Mouse (Mus musculus): ENCODE measurements around the gene Gucy1a1. TPM values are rescaled to one million over a fixed set of nuclear protein-coding genes. Genes with fewer than 3 reads are reported as not detected.

Gucy1a1 gene
- polyA plus RNA-seq, 1 experiment from 2014 or later: 8.1 TPM

DNA sequence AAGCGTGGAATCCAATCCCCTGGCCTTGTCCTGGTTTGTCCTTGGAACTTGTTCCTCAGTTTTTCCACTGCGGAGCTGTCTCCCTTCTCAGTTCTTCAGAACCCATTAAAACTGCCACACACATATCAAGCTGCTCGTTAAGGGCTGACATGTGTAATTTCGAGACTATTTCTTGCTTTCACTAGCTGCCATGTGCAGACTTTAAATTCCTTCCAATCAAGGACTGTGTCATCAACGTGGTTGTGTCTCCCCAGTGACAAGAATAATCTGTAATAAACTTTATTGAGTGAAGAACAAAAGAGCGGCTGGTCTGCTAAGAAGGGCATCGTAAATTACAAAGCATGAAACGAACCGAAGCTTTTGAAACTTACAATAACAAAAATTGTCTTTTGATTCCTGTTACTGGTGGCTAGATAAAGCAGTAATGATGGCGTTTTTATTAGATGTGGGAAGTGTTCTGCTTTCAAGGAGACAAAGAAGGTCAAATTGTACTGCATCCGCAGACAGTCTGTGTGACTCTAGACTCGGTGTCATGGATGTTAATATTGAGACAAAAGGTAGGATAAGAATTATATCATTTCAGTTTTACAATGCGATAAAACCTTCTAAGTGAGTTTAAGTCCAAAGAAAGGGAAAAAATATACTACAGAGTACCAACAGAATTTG is 7.5 kb downstream of the Gucy1a1 start:
- no peak for ATAC-seq (ENCODE audit: low FRiP score, low read depth)
- H3K4me2 ChIP-seq (replicated peaks): no peak overlapping the region
- 44% methylated on average over 13 of the region's 13 CpGs for WGBS

DNA sequence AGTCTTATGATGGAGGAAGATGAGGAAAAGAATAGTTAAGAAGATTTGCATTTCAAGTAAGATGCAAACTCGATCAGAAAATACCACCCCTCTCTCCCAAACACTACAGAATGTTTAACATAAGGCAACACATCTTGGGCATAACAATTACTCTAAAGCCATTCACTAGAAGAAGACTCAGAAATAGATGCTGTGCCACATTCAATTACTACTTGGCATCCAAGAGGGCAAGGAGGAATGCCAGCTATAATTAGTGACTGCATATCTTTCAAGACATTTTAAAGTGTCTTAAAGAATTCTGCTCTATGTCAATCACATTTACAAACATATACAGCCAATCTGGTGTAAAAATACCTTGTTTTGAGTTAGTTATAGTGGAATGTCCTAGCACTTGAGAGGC is 10.1 kb downstream of the Gucy1a1 start:
- no peak overlapping the region for H3K4me3 ChIP-seq
- H3K4me2 ChIP-seq (replicated peaks): no peak overlapping the region
- no peak overlapping the region for H3K27ac ChIP-seq
- H3K4me1 ChIP-seq: no peaks in the 10 kb centered on the region
- no peaks in the 10 kb centered on the region for H3K36me3 ChIP-seq
- H3K27me3 ChIP-seq: 0 out of 2 replicates have a peak, but pooled peaks cover 3% of the 10 kb centered on the region
- no peak for ATAC-seq (ENCODE audit: low FRiP score, low read depth)
- no peaks in the 10 kb centered on the region for H3K9me3 ChIP-seq
- 80% methylated on average over 1 of the region's 1 CpGs for WGBS
- H3K9ac ChIP-seq: no peak overlapping the region

More for the DNA sequence above, 7.5 kb downstream of the Gucy1a1 start:
- H3K4me1 ChIP-seq: no peaks in the 10 kb centered on the region
- no peak overlapping the region for H3K27ac ChIP-seq
- no peaks in the 10 kb centered on the region for H3K36me3 ChIP-seq
- no peak overlapping the region for H3K9ac ChIP-seq
- peaks cover 4% of the 10 kb centered on the region; the same call in 1 of the 2 replicates for H3K27me3 ChIP-seq
- no peak overlapping the region for H3K4me3 ChIP-seq
- no peaks in the 10 kb centered on the region for H3K9me3 ChIP-seq

DNA sequence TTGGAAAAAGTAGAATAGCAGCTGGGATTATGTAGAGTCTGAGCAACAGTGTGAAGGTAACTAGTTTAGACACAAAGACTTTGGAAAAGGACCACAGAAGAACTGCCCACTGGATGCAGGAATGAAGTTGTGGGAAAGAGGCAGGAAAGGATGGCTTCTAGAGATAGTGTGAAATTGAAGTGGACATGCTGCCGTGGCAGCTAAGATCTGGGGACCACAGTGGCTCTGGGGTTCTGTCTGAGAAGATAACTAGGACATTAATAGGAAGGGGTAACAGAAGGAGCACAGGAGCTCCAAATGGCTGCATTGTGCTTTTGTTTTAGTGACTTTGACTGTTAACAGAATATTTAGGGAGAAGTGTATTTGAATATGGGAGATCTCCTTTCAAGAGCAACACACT is 16.3 kb downstream of the Gucy1a1 start:
- Histone ChIP-seq H3K27me3 (no peaks in the 10 kb centered on the region), H3K4me1 (no peaks in the 10 kb centered on the region), H3K4me2 (replicated peaks) (no peak overlapping the region), H3K9me3 (no peaks in the 10 kb centered on the region), H3K27ac (no peak overlapping the region), H3K4me3 (no peak overlapping the region), H3K9ac (no peak overlapping the region), H3K36me3 (no peaks in the 10 kb centered on the region)
- ATAC-seq (ENCODE audit: low FRiP score, low read depth): no peak
- WGBS: 83% methylated on average over 1 of the region's 1 CpGs

DNA sequence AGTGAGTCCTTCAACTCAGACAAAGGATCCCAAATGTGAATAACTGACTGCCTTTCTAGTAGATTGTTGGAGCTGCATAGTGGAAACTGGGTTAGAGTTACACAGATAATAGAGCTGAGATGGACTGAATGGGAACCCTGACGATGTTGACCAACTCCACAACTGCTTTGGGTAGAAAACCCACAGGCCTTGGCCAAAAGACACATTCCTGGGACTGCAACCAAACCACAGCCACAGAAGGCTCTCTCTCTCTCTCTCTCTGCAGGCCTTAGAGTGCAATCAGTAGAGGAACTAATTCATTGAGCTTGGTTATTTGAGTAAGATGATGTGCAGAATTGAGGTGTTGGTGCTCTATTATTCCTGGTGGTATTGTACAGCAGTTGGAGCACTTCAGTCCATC is 21.0 kb downstream of the Gucy1a1 start:
- Histone ChIP-seq H3K4me3 (no peak overlapping the region), H3K36me3 (no peaks in the 10 kb centered on the region), H3K9ac (no peak overlapping the region), H3K4me1 (no peaks in the 10 kb centered on the region), H3K4me2 (replicated peaks) (no peak overlapping the region), H3K27me3 (no peaks in the 10 kb centered on the region), H3K9me3 (no peaks in the 10 kb centered on the region), H3K27ac (no peak overlapping the region)
- 84% methylated on average over 1 of the region's 1 CpGs for WGBS
- ATAC-seq (ENCODE audit: low FRiP score, low read depth): no peak

GRCm38 (mm10) chr3:82118916-82119315 is 26.7 kb downstream of the Gucy1a1 start:
- Histone ChIP-seq H3K27me3 (no peaks in the 10 kb centered on the region), H3K4me2 (replicated peaks) (no peak overlapping the region)
- WGBS: 89% methylated on average over 1 of the region's 1 CpGs

GRCm38 (mm10) chr3:82112439-82112838 is 33.1 kb downstream of the Gucy1a1 start:
- Histone ChIP-seq H3K9ac (no peak overlapping the region), H3K9me3 (no peaks in the 10 kb centered on the region), H3K4me3 (no peak overlapping the region), H3K4me1 (peaks cover 7% of the 10 kb centered on the region; the same call in 1 of the 2 replicates), H3K27me3 (no peaks in the 10 kb centered on the region), H3K4me2 (replicated peaks) (no peak overlapping the region), H3K36me3 (no peaks in the 10 kb centered on the region), H3K27ac (no peak overlapping the region)
- ATAC-seq (ENCODE audit: low FRiP score, low read depth): no peak
- 61% methylated on average over 2 of the region's 2 CpGs for WGBS

More at GRCm38 (mm10) chr3:82118916-82119315, 26.7 kb downstream of the Gucy1a1 start:
- Histone ChIP-seq H3K36me3 (no peaks in the 10 kb centered on the region), H3K4me1 (no peaks in the 10 kb centered on the region), H3K9ac (no peak overlapping the region), H3K4me3 (no peak overlapping the region), H3K9me3 (no peaks in the 10 kb centered on the region), H3K27ac (no peak overlapping the region)
- ATAC-seq (ENCODE audit: low FRiP score, low read depth): no peak

DNA sequence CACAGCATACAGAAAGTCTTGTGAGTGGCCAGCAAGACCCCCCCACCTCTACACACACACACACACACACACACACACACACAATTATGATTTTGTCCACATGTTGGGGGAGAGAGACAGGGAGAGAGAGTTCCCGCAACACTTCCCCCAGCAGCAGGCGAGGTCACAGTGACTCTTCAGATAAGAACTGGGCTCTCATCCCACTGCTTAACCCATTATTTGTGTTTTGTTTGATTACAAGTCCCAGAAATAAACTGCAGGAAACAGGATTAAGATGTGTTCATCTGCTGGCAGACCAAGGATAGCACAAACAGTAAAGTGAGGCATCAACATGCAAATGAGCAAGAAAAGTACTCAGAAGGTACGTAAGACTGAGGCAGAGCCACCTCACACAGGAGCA is 33.6 kb downstream of the Gucy1a1 start:
- H3K27me3 ChIP-seq: no peaks in the 10 kb centered on the region
- H3K9ac ChIP-seq: no peak overlapping the region
- H3K27ac ChIP-seq: no peak overlapping the region
- H3K36me3 ChIP-seq: no peaks in the 10 kb centered on the region
- no peak overlapping the region for H3K4me2 ChIP-seq (replicated peaks)
- H3K9me3 ChIP-seq: no peaks in the 10 kb centered on the region
- H3K4me1 ChIP-seq: peaks cover 7% of the 10 kb centered on the region; the same call in 1 of the 2 replicates
- 75% methylated on average over 3 of the region's 3 CpGs for WGBS
- ATAC-seq (ENCODE audit: low FRiP score, low read depth): no peak
- no peak overlapping the region for H3K4me3 ChIP-seq

DNA sequence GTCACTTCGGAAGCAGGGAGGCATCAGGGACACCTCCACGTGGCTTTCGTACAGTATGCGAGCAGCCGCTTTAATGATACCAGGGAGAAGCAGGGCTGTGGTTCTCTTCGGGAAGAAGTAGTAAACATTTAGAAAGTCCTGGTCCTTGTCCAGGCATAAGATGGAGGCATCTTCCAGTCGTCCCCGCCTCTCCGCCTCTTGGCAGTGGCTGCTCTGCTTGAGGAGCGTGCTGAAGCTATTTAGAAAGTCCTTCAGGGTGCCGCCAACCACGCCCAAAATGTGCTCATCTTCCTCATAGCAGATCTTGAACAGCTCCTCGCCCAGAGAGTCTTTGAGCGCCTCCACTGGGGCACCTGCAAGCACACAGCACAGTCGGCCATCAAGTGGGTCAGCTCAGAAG is 36.6 kb downstream of the Gucy1a1 start:
- Histone ChIP-seq H3K27me3 (no peaks in the 10 kb centered on the region), H3K4me1 (peaks cover 7% of the 10 kb centered on the region; the same call in 1 of the 2 replicates), H3K4me2 (replicated peaks) (no peak overlapping the region), H3K4me3 (no peak overlapping the region), H3K36me3 (no peaks in the 10 kb centered on the region), H3K9ac (no peak overlapping the region), H3K9me3 (no peaks in the 10 kb centered on the region), H3K27ac (no peak overlapping the region)
- 90% methylated on average over 15 of the region's 15 CpGs for WGBS
- no peak for ATAC-seq (ENCODE audit: low FRiP score, low read depth)

DNA sequence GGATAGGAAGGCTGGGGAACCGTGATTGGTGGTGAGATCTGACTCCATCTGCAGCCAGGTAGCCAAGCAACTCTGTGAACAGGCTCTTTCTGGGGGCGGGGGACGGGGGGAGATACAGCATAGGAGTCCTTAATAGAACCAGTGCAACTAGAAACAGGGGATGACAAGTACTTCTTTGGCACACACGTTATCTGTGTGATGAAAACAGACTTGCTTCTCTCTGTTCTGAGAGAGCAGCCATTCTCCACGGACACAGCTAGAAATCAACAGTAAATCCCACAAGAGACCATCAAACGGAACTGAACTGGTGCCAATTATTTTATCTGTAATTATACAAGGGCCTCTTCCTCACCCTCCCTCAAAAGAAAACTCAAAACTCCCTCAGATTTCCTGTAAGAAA is 41.4 kb downstream of the Gucy1a1 start:
- ATAC-seq (ENCODE audit: low FRiP score, low read depth): no peak
- no peak overlapping the region for H3K27ac ChIP-seq
- no peak overlapping the region for H3K4me3 ChIP-seq
- H3K4me2 ChIP-seq (replicated peaks): no peak overlapping the region
- no peak overlapping the region for H3K9ac ChIP-seq
- WGBS: 74% methylated on average over 6 of the region's 6 CpGs
- H3K9me3 ChIP-seq: no peaks in the 10 kb centered on the region
- no peaks in the 10 kb centered on the region for H3K36me3 ChIP-seq
- H3K4me1 ChIP-seq: no peaks in the 10 kb centered on the region
- no peaks in the 10 kb centered on the region for H3K27me3 ChIP-seq

- H3K27ac ChIP-seq: no peak overlapping the region
- H3K36me3 ChIP-seq: no peaks in the 10 kb centered on the region
- H3K4me1 ChIP-seq: peaks cover 5% of the 10 kb centered on the region; the same call in 1 of the 2 replicates
- H3K4me3 ChIP-seq: no peak overlapping the region
- H3K27me3 ChIP-seq: 0 out of 2 replicates have a peak, but pooled peaks cover 3% of the 10 kb centered on the region
- ATAC-seq (ENCODE audit: low FRiP score, low read depth): no peak
- H3K4me2 ChIP-seq (replicated peaks): no peak overlapping the region
- H3K9me3 ChIP-seq: no peaks in the 10 kb centered on the region
- H3K9ac ChIP-seq: no peak overlapping the region
- WGBS: 79% methylated on average over 6 of the region's 6 CpGs
Observed at GRCm38 (mm10) chr3:82099127-82099526, 46.5 kb downstream of the Gucy1a1 start.

GRCm38 (mm10) chr3:82096801-82097200 is 48.8 kb downstream of the Gucy1a1 start:
- no peak; the same call in 1 of the 2 replicates for ATAC-seq (ENCODE audit: low FRiP score, low read depth)
- no peak overlapping the region for H3K27ac ChIP-seq
- no peak overlapping the region for H3K9ac ChIP-seq
- H3K36me3 ChIP-seq: no peaks in the 10 kb centered on the region
- peaks cover 5% of the 10 kb centered on the region; the same call in 1 of the 2 replicates for H3K4me1 ChIP-seq
- H3K4me2 ChIP-seq (replicated peaks): no peak overlapping the region
- 0 out of 2 replicates have a peak, but pooled peaks cover 3% of the 10 kb centered on the region for H3K27me3 ChIP-seq
- H3K9me3 ChIP-seq: no peaks in the 10 kb centered on the region
- WGBS: 46% methylated on average over 2 of the region's 2 CpGs
- no peak overlapping the region for H3K4me3 ChIP-seq

DNA sequence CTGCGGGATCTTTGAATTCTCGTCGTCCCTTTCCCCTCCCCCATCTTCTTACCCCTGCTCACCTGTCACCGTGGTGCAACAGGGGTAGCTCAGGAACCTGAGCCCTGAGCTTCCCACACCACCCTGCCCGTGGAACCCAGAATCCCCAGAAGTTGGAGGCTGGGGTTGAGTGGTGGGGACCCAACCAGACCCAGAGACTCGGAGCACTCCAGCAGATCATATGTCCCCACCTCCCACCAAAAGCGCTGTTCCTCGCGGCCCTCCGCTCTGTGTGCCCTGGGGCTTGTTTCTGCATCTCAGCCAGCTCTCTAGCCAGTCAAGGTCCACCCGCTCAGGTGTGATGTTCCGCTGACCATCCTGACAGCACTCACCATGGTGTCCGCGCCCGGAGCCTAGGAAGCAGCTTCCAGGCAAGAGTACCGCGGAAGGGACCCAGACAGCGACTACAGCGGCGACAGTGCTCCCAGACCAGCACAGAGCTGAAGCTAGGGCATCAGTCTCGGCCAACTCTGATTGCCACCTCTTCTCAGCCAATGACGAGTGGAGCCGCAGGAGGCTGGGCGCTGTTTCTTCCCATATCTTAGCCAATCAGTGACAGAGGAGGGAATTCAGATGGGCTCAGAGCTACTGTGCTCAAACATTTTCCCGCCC is 71.3 kb downstream of the Gucy1a1 start, which contains the start of gene Gucy1b1:
Gucy1b1 (minus strand) TSS at position 489 of the 651 bp plus-strand sequence.
- H3K36me3 ChIP-seq: no peaks in the 10 kb centered on the region
- H3K9ac ChIP-seq: peak within 1 kb of the TSS; percentile 64
- ATAC-seq (ENCODE audit: low FRiP score, low read depth): peak; percentile 96
- H3K4me1 ChIP-seq: peaks cover 10% of the 10 kb centered on the region
- H3K27ac ChIP-seq: no peak within 1 kb of the TSS
- 1% methylated on average over 25 of the region's 25 CpGs for WGBS
- peak within 1 kb of the TSS; percentile 97 for H3K4me2 ChIP-seq (replicated peaks)
- H3K9me3 ChIP-seq: no peaks in the 10 kb centered on the region
- H3K4me3 ChIP-seq: peak within 1 kb of the TSS; percentile 51
- peaks cover 34% of the 10 kb centered on the region for H3K27me3 ChIP-seq
